In the genomic region with DNA sequence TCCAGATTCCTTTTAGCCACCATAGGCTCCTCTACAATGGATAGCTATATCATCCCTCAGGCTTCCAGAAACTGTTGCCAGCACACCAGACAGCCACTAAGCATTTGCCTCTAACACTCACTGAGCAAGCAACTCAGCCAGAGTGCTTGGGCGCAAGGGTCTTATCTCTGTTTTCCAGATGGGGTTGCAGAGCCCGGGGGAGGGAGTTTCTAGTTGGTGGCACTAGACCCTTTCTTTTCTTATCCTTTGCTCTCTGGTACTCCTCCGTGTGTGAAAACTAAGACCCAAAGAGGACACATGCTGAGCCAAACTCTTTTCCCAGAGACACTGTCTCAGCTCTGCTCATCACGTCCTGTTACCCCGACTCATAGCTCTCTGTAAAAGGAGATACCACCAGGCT, we compare ENCODE assay signal across 1 mouse cellular context.
TF ChIP-seq lines count a peak whose summit lies in the region.

No protein-coding gene starts in this region.

TF ChIP-seq in MEL, 35 proteins besides CTCF, POLR2A, EP300 and RAD21 (continued from another document):
- TF ChIP-seq UBTF (IDR thresholded peaks at IDR 0.05; ENCODE audit: borderline replicate concordance, insufficient read depth, low read depth, low read length) (no peak), CHD1 (IDR thresholded peaks at IDR 0.05; ENCODE audit: low read depth, low read length) (no peak), E2F4 (IDR thresholded peaks at IDR 0.05; ENCODE audit: borderline replicate concordance, low read depth, low read length) (no peak), ZKSCAN1 (IDR thresholded peaks at IDR 0.05; ENCODE audit: low read depth, low read length) (no peak), GABPA (IDR thresholded peaks at IDR 0.05; ENCODE audit: low read depth, low read length) (no peak), MYB (IDR thresholded peaks at IDR 0.05; ENCODE audit: low read depth, low read length) (peak; percentile 37; the same call in 1 of the 2 replicates), MXI1 (IDR thresholded peaks at IDR 0.05; ENCODE audit: low read depth, low read length) (no peak; the same call in 1 of the 2 replicates), BHLHE40 (IDR thresholded peaks at IDR 0.05; ENCODE audit: borderline replicate concordance, low read depth, low read length) (no peak), MAZ (IDR thresholded peaks at IDR 0.05; ENCODE audit: low read depth, low read length) (0 out of 2 replicates have a peak, but pooled peaks have one; percentile 37), POLR2AphosphoS5 (IDR thresholded peaks at IDR 0.05; ENCODE audit: borderline replicate concordance, low read depth, low read length) (no peak), ZNF384 (IDR thresholded peaks at IDR 0.05; ENCODE audit: low read depth, low read length) (no peak), MEF2A (IDR thresholded peaks at IDR 0.05; ENCODE audit: extremely low read depth, insufficient replicate concordance, low read depth, low read length, poor library complexity, severe bottlenecking) (0 out of 2 replicates have a peak, but pooled peaks have one; percentile 32), MYC (IDR thresholded peaks at IDR 0.05; ENCODE audit: low read depth, low read length) (no peak), ZMIZ1 (IDR thresholded peaks at IDR 0.05; ENCODE audit: low read depth, low read length) (no peak), MAX (IDR thresholded peaks at IDR 0.05; ENCODE audit: low read length) (no peak), CHD2 (IDR thresholded peaks at IDR 0.05; ENCODE audit: low read length) (no peak), TAL1 (IDR thresholded peaks at IDR 0.05; ENCODE audit: low read length) (peak; percentile 98), NRF1 (IDR thresholded peaks at IDR 0.05; ENCODE audit: insufficient read depth, low read depth, low read length, poor library complexity, severe bottlenecking) (no peak), KAT2A (conservative IDR thresholded peaks at IDR 0.05; ENCODE audit: low read depth, low read length) (no peak), MAFK (IDR thresholded peaks at IDR 0.05; ENCODE audit: borderline replicate concordance, low read depth, low read length) (no peak), USF2 (IDR thresholded peaks at IDR 0.05; ENCODE audit: borderline replicate concordance in 1 of 2, insufficient read depth in 1 of 2, low read depth in 1 of 2, low read length in 2 of 2) (no peak), TCF12 (IDR thresholded peaks at IDR 0.05; ENCODE audit: low read depth, low read length) (peak; percentile 96), ETS1 (IDR thresholded peaks at IDR 0.05; ENCODE audit: low read depth, low read length) (peak; percentile 86; the same call in 1 of the 2 replicates), USF1 (IDR thresholded peaks at IDR 0.05; ENCODE audit: low read depth, low read length) (no peak), SMC3 (IDR thresholded peaks at IDR 0.05; ENCODE audit: low read depth, low read length) (no peak), NELFE (IDR thresholded peaks at IDR 0.05; ENCODE audit: low read depth, low read length) (no peak), GATA1 (IDR thresholded peaks at IDR 0.05; ENCODE audit: low read depth, low read length) (peak; percentile 96), SIN3A (IDR thresholded peaks at IDR 0.05; ENCODE audit: low read length) (peak; percentile 41), JUND (IDR thresholded peaks at IDR 0.05; ENCODE audit: low read depth, low read length) (0 out of 2 replicates have a peak, but pooled peaks have one; percentile 29), TBP (IDR thresholded peaks at IDR 0.05; ENCODE audit: low read depth, low read length) (peak; percentile 42; the same call in 1 of the 2 replicates), ZC3H11A (IDR thresholded peaks at IDR 0.05; ENCODE audit: low read depth, low read length) (no peak), ELF1 (IDR thresholded peaks at IDR 0.05; ENCODE audit: low read depth, low read length) (no peak), POLR2AphosphoS2 (IDR thresholded peaks at IDR 0.05; ENCODE audit: low read length) (no peak), HCFC1 (IDR thresholded peaks at IDR 0.05; ENCODE audit: low read depth, low read length) (peak; percentile 38; the same call in 1 of the 2 replicates)
